Mouse (Mus musculus) layer of hippocampus, postnatal 36 days (tissue): ENCODE measurements at regions not wholly inside any gene's neighbourhood (a gene's known extent, or its start where the extent isn't known, plus 50 kb on each side); places are given as distances from the start of the nearest gene placed in this dataset.

Source experiments
- DNase-seq, 2 experiments: peaks; one replicate each; pipeline ENCODE4 v3.0.0; 2022

DNA sequence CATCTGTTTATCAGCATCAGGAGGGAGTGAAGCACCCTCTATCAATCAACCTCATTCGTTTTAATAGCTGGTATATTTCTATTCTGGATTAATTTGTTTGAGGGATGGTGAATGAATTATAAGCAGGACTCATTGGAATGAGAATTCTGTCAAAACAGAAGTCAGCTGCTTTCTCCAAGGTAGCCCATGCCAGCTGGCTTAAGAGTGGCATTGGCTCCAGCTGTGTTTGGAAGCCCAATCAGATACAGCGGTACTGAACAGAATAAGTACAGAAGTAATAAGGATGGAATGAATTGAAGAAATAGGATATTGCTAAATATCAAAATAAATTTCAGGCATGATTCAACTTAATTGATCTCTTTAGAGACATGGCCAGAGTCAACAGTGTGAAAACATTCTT lies 1292.2 kb upstream of the G6pd2 start:
- peak; percentile 1 to 13 for DNase-seq
